Mouse (Mus musculus) CD4-positive helper T cell, adult 2 months (primary cell): ENCODE results near the gene Stx1b.
"Not testable (repeated sequence)": the region's sequence is repeated elsewhere in the genome, so short reads cannot be mapped to it uniquely, and the experiment has no call there.

Source experiments
- DNase-seq: peaks from one replicate; pipeline ENCODE4 v3.0.0-alpha.2; 2012; ENCODE audit warnings: low read depth, missing footprints, low spot score

Stx1b gene

DNA sequence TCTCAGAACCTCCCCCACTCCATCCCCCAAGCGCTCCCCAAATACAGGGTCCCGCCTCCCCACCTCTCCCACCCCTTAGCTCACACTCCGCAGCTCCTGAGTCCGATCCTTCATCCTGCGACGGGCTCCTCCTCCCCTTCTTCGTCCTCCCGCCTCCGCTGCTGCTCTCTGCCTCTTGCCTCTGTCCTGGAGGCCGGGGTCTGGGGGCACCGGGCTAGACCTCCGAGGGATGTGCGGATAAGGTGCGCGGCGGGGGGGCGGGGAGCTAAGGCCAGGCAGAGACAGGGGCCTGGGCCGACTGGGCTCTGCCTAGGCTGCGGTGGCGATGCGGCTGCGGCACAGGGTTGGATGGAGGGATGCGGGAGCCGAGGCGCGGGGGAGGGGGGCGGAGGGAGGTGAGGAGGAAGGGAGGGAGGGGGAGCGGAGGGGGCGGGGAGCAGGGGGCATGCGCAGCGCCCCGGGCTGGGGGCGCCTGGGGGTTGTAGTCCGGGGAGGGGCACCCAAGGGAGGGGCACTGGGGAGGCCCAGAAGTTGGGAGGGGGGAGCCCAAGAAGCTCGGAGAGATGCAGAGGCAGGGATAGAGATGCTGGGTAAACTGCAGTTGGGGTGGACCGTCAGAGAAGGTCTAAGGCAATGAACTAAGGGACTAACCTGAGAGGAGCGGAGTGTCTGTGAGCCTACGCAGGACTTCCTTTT lies at the start of gene Stx1b, which contains the start of gene Stx4a:
Gene Stx1b, minus strand, starts transcription at position 374 of the 696 bp plus-strand sequence.
Gene Stx4a, plus strand, starts transcription at position 119 of the 696 bp plus-strand sequence.
- DNase-seq: no peak

DNA sequence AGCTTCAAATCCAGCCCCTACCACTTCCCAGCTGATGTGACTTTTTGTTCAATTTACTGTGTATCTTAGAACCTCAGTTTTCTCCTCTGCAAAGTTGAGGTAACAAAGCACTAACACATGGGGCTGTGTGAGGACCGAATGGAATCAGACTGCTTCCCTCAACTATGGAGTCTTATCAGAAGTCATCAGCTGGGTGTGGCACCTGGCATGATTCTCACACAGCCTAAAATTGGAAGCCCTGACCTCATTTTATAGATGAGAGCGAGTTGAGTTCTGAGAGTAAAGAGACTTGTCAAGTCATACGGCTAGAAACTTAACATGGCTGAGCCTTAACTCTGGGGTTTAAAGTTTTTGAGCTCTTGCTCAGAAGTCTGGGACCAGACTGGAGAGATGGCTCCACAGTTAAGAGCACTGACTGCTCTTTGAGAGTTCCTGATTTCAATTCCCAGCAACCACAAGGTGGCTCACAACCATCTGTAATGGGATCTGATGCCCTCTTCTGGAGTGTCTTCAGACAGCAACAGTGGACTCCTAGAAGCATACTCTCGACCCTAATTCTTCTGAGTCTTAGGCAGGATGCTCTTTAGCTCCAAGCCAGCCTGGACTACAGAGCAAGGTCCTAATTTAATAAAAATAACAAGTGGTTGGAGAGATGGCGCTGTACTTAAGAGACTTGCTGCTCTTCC lies 45.9 kb upstream of the Stx1b start:
- no peak for DNase-seq

DNA sequence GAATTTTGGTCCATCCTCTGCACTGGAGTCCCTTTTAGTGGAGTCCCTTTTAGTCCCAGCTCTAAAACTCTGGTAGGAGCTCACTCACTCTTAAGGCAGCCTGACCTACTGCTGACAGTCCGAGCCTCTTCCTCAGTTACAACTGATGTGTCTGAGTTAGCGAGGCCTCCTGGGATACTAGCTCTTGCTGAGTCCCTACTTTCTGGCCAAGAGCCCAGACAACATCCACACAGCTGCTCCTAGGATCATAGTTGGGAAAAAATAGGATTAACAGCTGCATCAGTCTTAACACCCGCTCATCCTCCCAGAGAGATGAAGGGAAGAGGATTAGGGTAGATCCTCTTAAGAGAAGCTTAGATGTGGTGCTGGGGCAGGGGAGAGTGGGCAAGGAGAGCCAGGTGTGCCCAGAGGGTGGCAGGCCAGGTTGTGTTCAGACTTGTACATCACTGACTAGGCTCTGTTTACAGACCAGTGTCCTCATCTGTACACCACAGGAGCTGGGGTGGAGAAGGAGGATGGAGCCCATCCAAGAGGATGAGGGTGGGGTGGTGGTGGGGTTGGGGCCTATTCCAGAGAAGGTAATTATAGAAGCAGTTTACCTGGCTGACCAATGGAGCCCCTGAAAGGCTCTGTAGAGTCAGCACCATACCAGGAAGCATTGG lies 44.9 kb upstream of the Stx1b start:
- DNase-seq: no peak

DNA sequence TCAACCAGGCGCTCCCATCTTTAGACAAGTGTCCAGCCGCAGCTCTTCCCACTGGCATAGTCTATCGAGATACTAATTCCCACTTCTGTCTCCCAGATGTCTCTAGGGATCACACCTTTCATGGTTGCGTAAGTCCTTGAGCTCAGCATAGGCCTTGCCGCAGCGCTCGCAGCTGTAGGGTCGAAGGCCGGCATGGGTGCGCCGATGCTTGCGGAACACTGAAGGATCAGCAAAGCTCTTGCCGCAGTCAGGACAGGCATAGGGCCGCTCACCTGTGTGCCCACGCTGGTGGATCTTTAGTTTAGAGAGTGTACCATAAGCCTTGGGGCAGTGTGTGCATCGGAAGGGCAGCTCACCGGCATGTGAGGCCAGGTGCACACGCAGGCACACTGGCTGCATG lies 43.3 kb upstream of the Stx1b start:
- DNase-seq: no peak

DNA sequence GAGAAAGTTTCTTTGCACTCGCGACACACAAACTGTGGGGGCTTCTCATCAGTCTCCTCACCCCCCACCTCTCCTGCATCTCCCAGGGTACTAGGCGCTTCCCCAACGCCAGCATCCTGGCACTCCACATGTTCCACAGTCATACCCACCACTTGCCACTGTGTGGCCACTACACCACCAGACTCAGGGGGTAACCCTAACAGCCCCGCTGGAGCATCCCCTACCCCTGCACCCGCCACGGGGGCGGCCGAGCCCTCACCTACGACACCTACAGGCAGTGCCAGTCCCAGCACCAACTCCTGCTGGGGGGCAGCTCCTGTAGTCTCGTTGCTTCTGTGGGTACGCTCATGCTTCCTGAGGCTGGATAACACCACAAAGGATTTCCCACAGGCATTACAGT lies 42.1 kb upstream of the Stx1b start:
- DNase-seq: no peak

DNA sequence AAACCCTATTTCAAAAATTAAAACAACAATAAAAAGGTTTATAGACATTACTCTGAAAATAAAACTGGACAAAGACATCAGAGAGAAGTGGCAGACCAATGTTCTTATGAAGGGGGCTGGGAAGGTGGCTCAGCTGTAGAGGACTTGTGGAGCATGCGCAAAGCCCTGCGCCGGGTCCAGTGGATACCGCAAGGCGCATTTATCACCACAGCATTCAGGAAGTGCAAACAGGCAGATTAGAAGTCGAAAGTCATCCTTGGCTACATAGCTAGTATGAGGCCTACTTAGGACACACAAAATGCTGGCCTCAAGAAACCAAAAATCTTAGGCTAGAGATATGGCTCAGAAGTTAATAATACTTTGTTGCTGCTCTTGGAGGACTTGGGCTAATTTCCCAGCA lies 33.9 kb upstream of the Stx1b start:
- DNase-seq: no peak

DNA sequence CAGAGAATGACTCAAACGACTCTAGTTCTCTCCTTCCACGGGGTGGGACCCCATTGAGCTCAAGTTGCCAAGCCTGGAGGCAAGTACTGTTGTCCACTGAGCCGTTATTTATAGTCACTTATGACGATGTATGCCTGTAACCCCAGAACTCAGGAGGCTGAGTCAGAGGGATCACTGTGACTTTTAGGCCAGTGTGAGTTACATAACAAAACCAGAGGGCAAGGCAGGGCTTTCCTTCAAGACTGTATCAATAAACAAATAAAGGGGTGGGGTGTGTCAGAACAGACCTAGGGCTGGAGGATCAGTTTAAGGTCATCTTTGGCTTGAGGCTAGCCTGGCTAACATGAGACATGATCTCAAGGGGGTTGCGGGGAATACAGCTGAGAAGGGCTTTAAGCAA lies 26.6 kb upstream of the Stx1b start:
- DNase-seq: no peak

DNA sequence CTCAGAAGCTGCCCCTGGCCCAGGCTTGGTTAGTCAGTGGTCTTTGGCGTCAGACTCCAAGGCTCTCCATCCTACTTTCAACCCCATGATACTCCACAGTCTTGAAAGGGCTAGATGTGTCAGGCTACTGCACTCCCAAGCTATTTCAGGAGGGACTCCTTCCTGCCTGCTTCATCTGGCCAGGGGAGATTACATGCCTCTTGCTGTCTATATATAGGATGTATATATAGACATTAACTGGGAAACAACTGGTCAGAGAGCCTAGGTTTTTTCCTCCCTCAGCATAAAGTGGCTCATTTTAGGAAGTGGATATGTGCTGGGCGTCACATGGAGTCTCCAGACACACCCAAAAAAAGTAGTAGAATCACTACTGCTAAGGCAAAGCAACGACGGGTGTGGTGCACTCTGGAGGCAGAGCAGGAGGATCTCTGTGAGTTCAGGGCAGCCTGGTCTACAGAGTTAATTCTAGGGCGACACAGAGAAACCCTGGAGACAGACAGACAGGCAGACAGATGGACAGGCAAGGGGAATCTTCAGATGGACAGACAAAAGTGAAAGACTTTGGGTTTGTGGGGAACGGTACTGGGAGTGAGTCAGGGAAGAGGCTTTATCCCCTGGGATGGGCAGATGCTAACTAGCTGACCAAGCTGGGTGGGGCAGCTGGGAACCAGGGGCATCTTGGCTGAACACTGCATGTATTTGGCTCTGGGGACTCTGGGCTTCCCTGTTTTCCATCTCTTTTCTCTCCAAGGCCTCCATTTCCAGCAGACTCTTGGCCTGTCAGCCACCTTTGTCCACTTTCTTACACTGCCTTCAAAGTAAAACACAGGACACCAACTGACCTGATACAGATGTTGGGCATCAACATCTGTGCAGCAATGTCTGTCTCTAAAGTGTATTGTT lies 25.9 kb upstream of the Stx1b start:
- no peak for DNase-seq

DNA sequence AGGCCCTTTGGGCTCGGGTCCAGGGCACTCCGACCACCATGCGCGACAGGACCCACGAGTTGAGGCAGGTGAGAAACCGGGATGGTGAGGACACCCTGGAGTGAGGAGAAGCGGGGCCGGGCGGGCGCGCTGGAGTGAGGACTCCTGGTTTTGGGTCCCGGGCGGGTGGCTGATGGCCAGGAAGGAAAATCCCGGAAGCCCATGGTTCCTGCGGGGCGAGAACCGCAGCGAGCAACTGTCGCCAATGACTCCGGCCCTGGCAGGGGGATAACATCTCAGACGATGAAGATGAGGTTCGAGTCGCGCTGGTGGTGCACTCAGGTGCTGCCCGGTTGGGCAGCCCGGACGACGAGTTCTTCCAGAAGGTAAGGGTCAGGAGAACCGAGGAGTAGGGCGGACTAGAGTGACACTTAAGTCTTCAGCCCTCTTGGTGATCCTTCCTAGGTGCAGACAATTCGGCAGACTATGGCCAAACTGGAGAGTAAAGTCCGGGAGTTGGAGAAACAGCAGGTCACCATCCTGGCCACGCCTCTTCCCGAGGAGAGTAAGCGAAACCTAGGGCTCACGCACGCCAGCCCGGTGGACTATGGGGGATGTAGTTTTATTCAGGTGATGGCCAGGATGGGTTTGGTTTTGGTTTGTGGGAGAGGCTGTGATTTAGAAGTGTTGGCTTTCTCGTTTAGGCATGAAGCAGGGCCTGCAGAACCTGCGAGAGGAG lies 17.8 kb upstream of the Stx1b start:
- DNase-seq: peak; percentile 87

DNA sequence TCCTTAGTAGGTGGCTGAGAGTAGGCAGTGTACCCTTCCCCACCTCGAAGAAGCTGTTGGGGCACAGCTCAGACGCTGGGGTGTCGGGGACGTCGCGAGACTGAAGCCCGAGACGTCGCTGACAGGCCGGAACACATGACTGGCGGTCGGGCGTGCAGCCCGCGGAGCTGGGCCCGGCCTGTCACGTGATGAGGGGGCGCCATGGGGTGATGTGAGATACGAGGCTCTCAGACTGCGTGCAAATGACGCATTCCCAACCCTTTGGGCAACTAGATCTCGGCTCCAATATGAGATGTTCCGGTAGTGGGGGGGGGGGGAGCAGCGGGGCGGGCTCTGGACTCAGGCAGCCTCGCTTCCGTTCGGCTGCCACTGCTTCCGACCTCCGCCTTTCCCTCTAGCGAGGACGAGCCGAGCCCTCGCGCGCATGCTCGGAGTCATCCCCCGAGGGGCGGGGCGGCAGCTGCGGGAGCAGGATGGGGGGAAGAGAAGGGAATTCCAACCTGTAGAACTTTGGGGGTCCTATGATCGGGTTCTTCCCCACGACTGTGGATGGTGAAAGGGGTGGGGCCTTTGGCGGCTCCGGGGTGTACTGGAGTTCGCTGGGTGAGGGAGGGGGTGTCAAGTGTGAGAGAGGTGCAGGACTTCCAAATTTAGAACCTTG lies 17.1 kb upstream of the Stx1b start:
- peak; percentile 96 for DNase-seq

DNA sequence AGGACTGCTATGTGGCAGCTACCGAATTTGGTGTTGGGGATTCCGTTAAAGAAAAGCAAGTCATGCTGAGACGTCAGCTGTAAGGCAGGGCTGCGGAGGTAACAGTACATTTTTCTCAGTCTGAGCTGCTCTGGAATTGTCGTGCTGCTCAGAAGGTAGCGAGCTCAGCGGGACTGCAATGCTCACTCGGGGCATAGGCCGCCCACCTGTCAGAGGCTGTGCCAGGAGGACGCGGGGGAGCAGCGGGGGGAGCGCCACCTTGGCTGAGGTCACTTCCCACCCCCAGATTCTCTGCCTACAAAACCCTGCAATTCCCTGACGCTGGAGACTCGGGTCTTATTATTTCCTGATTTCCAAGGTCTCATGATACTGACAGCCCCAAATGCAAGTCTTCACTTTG lies 16.5 kb upstream of the Stx1b start:
- DNase-seq: no peak

DNA sequence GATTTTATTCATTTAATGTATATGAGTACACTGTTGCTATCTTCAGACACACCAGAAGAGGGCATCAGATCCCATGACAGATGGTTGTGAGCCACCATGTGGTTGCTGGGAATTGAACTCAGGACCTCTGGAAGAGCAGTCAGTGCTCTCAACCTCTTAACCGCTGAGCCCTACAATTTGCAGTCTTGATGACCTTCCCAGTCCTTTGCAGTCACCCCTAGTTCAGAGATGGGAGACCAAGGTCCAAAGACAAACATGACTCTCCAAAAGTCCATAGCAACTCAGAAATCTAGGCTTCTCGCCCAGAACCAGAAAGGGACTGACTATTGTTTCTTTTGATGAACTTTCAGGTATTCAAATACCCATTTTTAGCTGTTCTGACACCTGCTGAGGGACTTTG lies 15.7 kb upstream of the Stx1b start:
- not testable (repeated sequence) for DNase-seq

DNA sequence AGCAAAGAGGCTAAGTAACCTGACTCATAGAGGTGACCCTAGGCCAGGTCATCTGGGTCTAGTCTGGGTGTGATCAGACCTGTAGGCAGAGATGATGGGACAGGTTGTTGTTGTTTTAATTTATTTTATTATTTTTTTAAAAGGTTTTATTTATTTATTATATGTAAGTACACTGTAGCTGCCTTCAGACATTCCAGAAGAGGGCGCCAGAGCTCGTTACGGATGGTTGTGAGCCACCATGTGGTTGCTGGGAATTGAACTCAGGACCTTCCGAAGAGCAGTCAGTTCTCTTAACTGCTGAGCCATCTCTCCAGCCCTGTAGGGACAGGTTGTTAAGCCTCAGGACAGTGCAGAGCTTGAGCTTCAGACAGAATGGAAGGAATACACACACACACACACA lies 13.5 kb upstream of the Stx1b start:
- DNase-seq: not testable (repeated sequence)

DNA sequence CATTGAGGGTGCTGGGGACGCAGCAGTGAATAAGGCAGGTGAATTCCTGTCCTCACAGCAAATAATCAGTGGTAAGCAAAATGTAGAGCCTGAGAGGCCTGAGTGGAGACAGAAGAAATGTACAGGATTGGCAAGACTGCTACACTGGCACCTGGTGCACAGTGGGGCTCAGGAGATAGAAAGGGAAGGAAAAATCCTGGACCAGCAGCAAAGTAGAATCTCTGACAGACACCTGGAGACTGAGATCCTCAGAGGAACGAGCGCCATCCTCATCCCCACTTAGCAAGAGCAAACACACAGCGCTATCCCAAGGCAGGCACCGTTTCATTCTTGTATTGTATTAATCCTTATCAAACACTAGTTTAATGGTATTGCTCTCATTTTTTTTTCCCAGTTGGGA lies 13.1 kb upstream of the Stx1b start:
- no peak for DNase-seq

DNA sequence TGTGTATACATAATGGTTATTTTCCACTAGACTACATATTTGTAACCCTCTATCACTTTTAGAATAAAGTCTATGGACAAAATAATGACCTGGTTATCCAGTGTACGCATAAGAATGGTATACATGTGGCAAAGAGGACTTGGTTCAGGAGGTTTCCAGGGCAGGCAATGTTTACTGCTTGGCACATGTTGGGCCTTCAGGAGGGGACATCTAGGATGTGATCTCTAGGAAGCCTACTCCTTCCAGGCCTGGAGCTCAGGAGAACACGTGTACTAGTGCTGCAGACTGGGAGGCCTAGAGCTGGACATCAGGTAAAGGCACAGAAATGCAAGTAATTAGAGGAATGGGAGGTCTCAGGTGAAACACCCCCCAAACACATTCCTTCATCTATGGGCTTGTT lies 11.2 kb upstream of the Stx1b start:
- DNase-seq: no peak

DNA sequence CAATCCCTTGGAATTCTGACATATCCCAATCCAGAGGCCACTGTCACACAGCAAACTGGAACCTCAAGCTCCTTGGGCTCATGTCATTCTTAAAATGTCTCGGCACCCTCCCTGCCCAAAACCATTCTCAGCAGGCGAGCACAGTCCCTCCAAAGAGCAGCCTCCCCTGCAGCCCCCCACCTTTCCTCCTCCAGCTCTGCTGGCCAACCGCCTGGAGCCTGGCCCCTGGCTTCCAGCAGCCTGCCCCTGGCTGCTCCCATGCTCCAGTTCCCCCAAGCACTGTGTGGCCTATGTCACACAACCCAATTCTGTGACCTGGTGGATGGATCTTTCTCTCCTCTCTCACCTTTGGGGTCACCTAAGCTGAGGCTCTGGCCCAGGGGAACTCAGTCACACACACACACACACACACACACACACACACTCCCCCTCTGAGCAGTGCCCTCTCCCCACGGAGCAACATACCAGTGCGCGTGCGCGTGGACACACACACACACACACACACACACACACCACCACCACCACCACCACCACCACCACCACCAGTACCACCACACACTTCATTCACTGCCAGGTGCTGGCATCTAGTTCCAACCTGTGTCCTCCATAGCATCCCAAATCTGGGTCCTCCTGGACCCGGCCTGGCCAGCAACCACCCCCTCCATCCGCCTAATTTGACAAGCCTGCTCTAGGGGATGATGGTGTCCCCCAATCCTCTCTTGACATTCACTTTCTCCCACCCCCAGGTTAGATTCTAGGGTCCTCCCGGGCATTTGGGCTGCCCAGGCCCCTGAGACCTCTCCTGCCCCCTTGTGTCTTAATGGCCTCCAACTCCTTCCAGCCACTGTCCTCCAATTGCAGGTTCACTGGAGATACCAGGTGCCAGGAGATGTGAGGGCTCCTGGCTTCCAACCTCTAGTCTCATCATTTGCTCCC lies 845 bp downstream of the Stx1b start:
- DNase-seq: no peak

DNA sequence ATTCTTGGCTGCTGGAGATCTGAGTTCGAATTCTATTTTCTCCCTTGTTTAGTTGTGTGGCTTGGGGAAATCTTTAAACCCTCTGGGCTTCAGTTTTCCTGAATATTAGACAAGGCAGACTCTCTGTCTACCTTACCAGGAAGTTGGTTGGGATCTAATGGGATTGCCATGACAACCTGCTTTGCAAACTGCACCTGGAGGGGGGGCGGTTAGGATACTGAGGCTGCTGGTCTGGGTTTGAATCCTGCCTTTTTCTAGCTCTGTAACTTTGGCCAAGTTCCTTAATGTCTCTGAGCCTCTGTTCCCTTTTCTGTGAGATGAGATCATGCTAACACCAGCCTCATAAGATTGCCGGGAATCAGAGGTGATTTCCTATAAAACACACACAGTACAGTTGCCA lies 1.9 kb downstream of the Stx1b start:
- no peak for DNase-seq

DNA sequence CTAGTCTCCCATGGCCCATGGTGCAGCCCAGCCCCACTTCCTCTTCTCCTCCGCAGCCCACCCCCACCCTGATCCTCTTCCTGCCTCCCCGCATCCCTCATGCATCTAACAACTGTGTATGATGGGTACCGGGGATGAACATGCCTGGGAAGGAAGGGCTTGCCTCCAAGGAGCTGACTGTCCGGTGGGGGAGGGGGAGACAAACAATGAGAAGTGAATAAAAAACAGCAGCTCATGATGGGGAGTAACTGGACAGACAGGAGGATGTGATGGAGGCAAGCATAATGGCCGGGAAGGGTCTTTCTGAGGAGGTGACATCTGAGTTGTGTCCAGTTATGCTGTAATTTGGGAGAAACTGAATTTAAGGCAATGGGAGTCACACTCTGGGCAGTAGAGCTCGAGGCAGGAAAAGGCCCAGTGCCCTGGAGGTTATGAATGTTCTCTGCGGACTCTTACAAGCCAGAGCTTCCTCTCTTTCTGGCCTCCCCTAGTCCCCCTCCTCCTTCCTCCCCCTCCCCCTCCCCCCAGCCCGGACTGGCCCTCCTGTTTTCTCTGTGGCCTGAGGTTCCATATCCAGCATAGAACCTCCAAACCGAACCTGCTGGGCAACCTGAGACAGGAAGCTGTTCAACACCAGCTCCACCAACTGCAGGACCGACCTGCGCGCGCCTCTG lies 3.4 kb downstream of the Stx1b start:
- no peak for DNase-seq

DNA sequence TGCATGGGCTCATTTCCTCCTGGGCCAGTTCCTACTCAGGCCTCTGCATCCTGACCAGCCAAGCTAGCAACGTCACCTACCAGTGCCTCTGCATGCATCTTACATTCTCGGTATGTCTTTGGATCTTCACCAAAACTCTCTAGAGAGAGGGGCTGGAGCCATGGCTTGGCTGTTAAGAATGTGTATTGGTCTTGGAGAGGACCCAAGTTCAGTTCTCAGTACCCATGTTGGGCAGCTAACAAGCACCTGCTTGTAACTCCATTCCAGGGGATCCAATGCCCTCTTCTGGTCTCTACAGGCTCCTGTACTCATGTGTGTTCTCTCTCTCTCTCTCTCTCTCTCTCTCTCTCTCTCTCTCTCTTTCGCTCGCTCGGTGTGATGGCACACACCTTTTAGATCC lies 6.6 kb downstream of the Stx1b start:
- no peak for DNase-seq
